Mouse (Mus musculus) spleen, postnatal 4 days (tissue): ENCODE data around the gene Efcab6.
"Not testable (repeated sequence)": the region's sequence is repeated elsewhere in the genome, so short reads cannot be mapped to it uniquely, and the experiment has no call there.

Experiments
- DNase-seq, 2 experiments: peaks; one replicate each; pipeline ENCODE4 v3.0.0; 2022; ENCODE audit warnings: low spot score in 2 of 2

Efcab6 gene

GRCm38 (mm10) chr15:84065140-84065539 lies at the start of gene Efcab6:
Efcab6 (minus strand) TSS chr15:84065379.
- no peak for DNase-seq

- no peak for DNase-seq
Measured at GRCm38 (mm10) chr15:84113873-84114272, 48.7 kb upstream of the Efcab6 start.

DNA sequence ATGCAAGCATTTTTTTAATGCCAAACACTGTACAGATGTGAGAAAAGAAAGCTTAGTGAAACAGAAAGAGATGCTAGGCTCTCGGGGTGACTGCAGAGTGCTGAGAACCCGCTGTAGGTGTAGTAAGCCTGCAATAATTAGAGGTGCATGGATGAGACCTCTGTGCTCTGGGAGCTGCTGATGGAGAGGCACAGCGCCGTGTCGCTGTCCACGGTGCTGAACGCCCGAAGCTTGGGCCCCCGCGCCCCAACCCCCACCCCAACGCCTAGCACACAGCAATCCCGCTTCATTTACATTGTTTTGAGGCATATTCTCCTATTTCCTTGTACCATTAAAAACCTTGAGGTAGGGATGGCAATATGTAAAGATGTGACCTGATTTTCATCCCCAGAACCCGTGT lies 43.7 kb upstream of the Efcab6 start:
- DNase-seq, result no peak

DNA sequence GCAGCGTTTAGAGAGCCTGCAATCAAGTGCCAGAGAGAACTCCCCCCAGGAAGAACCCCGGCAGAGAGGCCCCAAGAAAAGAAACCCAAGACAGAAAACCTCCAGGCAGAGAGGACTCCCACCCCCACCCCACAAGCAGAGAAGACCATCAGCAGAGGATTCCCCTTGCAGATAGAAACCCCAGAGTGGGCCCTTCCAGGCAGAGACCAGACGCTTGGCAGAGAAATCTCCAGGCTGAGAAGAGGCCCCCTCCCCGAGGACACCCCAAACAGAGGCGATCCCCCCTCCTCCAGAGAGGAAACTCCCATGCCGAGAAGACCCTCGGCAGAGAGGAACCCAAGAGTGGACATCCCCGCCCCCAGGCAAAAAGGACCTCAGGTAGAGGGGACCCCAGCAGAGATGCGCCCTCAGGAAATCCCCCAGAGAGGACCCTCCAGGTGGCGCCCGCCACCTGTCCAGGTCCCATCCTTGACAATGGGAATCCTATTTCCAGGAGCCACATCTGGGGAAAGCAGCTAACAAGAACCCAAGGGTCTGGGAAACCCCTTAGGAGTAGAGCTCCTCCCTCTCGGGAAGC lies 40.8 kb upstream of the Efcab6 start:
- no peak for DNase-seq

DNA sequence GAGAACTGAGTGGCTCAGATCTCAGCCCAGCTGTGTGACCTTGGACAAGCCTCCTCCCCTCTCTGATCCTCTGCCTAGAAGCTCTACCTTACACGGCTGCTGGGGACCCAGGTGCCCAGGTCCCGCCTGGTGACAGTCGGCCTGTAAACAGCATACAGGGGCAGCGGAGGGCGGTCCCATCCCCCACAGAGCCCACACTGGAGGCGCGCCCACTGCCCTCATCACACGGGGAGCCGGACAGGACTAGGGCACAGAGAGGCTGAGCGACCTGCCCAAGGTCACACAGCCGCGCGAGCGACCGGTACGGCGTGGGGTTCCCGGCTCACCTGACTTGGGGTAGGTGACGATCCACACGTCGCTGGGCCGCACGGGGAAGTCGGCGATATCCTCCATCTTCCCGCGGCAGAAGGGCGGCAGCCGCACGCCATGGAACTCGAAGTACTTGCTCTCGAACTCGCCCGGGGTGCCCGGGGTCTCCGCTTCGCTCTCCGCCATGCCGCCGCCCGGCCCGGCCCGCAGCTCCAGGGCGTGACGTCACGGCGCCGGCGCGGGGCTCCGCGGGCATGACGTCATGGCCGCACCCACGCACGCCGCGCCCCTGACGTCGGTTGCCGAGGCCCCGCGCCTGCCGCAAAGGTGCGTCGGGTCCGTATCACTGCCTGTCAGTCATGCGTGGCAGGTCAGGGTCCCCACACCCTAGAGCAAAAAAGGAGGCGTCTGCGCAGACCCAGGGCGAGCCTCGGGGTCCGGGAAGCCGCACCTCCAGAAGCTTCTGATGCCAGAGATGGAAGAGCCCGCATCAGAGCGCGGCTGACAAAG lies 40.1 kb upstream of the Efcab6 start, which contains the start of gene Sult4a1:
Sult4a1 (minus strand) TSS at position 650 of the 819 bp plus-strand sequence.
- no peak for DNase-seq

DNA sequence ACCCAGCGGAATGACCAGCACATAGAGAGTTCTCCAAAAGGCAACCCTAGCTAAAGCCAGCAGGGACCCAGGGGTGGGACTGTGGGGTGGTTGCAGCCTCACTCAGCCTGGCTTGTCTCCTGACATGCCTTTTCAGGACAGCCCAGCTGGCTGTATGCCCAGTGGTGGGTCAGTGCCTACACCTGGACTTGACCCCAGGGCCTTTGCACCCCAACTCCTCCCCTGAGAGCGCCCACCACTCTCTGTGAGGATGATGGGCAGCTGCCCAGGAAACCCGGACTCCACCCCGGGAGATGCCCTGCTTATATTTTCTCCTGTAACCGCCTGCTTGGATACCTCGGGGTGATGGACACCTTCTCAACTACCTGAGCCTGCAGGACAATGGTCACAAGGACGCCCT lies 39.4 kb upstream of the Efcab6 start:
- no peak for DNase-seq

GRCm38 (mm10) chr15:84097536-84097935 lies 32.4 kb upstream of the Efcab6 start:
- DNase-seq, result not testable (repeated sequence)

DNA sequence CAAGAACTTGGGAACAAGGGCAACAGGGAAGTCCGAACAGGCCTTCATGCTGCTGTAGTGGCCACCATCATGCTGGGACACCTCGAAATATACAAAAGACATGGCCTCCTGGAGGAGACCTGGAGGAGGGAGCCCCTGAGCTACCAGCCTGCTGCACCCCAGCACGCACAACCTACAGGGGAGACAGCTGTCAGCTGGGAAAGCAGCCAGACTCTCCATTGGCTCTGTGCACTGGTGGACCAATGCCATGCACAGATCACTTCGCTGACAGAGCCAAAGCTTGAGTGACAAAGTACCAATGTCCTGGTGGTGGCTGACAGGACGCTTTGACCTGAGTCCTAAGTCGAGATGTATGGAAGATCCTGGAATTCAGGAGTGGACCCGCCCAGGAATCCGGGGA lies 30.9 kb upstream of the Efcab6 start:
- DNase-seq, result no peak

- no peak for DNase-seq
Measured at GRCm38 (mm10) chr15:84094921-84095320, 29.7 kb upstream of the Efcab6 start.

GRCm38 (mm10) chr15:84086775-84087174 lies 21.6 kb upstream of the Efcab6 start:
- DNase-seq, result no peak

DNA sequence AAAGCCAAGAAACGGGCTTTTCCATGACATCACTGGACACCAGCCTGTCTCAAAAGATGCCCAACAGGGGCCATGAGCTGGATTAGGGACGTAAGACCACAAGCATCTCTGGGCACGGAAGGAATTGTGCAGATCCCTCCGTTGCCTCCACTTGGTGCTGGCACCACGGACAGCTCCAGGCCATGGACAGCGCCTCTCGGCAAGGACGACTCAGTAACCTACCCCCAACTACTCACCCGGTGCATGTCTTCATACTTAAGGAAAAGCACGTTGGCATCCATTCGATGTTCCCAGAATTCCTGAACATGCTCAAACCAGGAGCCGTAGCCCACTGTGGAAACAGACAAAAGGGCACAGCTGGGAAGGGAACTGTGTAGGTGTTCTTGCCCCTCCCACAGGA lies 21.2 kb upstream of the Efcab6 start:
- no peak for DNase-seq

GRCm38 (mm10) chr15:84080069-84080468 lies 14.9 kb upstream of the Efcab6 start:
- no peak for DNase-seq

DNA sequence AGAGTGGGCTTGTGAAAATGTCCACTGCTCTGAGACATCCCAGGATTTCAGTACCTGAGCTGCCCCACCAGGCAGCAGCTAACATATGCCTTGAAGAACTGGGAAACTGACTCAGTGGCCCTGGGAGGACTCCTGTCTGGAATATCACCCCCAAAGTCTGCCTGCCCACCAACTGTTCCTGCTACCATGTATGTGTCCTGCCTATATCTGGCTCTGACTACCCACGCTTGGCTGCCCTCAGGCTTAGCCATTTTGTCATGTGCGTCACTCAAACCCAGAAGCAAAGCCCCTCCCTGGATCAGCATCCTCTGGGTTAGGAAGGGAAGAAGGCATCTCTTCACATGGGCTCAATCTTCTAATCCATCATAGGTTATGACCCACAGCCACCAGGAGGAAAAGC lies 14.3 kb upstream of the Efcab6 start:
- DNase-seq, result no peak

- DNase-seq, result no peak
Measured at GRCm38 (mm10) chr15:84078667-84079066, 13.5 kb upstream of the Efcab6 start.

DNA sequence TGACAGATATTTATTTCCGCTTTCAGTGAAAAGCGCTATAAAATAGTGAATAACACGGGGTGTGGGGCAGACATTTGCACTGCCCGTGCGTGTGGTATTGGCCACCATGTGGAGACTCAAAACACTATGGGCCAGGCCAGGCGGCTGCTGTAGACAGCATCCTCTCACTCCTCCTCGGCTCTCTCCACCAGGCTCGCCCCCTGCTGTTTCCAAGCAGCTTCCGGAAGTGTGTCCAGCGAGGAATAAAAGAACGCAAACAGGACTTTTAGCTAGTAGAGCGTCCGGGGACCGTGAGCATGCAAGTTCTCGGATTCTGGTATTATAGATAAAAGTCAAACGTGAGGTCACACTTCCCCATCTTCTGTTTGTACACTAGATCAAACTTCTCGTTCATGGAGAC lies 12.0 kb upstream of the Efcab6 start:
- DNase-seq, result no peak

GRCm38 (mm10) chr15:84074705-84075185 lies 9.6 kb upstream of the Efcab6 start:
- DNase-seq, result no peak

DNA sequence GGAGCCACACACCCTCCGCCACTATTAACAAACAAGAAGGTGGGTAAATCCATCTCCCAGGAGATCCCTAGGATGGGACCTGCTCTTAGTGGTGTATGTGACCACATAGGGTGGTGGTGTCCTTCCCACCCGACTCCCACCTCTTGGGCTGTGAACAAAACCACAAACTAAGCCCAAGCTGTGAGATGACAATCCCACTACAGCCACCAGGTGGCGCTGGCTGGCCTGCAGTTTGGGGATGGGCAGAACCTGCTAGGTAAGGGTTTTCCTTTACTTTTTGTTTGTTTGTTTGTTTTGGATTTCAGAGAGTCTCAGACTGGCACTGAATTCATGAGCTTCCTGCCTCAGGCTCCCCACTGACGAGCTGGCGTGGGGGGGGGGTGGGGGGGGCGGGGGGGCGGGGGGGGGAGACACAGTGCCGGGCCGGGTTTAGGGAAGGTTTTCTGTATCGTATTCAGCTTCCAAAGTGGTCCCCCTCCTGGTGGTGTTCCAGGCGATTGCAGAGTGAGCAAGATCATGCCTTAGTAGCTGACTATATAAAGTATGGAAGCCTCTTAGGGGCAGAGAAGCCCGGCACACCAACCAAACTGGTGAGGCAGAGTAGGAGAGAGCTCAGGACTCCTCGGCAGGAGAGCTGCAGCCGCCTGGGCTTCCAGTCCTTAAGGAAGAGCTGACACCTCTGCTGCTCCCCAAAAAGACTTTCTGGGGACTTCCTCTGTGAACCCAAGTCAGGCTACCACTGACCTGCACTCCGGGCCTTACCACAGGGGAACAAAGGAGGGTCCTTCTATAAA lies 8.9 kb upstream of the Efcab6 start:
- peak; percentile 32 to 82 for DNase-seq

DNA sequence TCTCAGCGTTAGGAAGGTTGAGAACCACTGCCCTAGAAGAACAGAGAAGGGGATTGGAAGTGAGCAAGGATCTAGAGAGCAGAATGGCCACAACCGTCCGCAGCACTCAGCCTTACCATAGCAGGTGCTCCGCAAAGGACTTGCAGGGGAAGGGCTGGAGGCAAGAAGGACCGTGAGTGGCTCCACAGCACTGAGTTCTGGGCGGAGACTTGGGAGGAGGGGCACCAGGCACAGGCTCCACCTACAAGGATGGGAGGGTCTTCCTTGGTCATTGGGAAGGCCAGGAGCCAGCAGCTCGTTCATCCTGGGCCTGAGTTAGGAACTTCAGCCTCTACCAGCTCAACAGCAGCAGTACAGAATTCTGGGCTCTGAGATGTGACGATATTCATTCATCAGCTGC lies 7.9 kb upstream of the Efcab6 start:
- DNase-seq, result no peak

DNA sequence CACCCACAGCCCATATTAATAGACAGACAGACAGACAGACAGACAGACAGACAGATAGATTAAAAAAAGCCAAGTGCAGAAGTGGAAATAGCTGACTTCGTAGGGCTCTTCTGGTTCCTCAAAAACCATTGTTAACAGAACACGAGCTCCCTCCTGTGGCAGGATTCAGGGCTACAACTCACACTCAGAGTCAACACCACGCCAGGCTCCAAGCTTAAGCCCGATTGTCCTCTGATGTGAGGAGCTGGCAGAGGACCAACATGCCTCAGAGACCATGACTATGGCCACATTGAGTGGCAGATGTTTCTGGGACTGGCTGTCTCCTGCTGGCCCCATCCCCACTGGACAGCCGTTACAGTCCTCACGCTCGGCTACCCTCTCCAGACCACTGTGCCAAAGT lies 7.0 kb upstream of the Efcab6 start:
- DNase-seq, result peak; percentile 41 to 74

GRCm38 (mm10) chr15:84070116-84070676 lies 5.0 kb upstream of the Efcab6 start:
- DNase-seq, result no peak

DNA sequence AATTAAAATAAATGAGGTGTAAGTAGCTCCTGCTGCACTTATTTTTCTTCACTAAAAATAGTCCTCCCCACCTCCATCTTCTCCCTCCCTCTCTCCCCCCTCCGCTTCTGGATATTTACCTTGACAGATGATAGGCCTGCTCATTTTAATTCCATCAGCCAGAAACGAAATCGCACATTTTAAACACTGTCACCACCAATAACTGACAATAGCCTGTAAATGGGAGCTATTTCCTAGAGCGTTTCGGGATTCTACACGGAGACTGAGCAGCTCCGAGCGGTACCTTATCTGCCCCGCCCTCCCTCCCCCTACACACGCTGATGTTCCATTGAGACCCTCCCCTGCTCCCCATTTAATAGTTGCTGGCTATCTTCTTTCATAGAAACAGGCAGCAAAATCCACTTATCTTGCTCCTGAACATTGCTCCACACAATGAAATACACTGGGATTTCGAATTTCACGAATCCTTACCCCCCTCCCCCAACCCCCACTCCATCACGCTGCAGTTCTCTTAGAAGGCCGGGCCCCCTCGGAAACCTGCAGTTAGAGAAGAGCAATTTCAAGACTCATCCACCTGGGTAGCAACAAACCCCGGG lies 4.4 kb upstream of the Efcab6 start:
- no peak for DNase-seq

- DNase-seq, result no peak
Measured at GRCm38 (mm10) chr15:84065701-84066100, 522 bp upstream of the Efcab6 start.
